Mouse (Mus musculus): ENCODE measurements around the gene Gstcd.

GRCm38 (mm10) chr3:132946086-132946485 lies 145.7 kb downstream of the Gstcd start:
- no peak for TF ChIP-seq CTCF (IDR thresholded peaks at IDR 0.05; ENCODE audit: low read depth, low read length)
- TF ChIP-seq POLR2A (IDR thresholded peaks at IDR 0.05; ENCODE audit: extremely low read depth, insufficient read depth, low read length) = no peak

Data from liver, adult 2 months (tissue).